Mouse (Mus musculus) cerebellum, adult 11 months (tissue): ENCODE data around the gene Pear1.

Experiments used
- DNase-seq: peaks from one replicate; pipeline ENCODE4 v3.0.0; 2022

Gene Pear1

GRCm38 (mm10) chr3:87809322-87809962 is 14.7 kb downstream of the Pear1 start:
- no peak for DNase-seq

DNA sequence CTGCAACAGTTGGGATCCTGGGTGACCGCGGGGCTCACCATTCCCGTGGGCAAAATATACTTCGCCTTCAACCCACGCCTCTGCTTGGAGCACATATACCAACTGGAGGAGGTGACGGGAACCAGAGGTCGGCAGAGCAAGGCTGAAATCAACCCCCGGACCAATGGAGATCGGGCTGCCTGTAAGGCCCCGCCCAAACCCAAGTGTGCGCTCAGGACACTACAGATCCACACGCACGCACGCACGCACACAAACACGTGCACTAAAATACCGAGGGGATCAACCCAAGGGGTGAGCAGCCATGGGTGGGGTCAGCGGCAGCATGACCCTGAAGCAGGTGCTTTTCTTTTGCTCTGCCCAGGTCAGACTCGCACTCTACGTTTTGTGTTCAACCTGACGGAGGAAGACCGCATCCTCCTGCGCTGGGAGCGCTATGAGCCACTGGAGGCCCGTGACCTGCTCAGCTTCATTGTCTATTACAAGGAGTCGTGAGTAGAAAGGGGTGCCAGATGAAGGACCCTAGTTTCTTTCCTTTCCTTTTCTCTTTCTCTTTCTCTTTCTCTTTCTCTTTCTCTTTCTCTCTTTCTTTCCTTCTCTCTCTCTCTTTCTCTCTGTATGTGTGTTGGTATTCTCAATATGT is 19.9 kb downstream of the Pear1 start:
- no peak for DNase-seq

DNA sequence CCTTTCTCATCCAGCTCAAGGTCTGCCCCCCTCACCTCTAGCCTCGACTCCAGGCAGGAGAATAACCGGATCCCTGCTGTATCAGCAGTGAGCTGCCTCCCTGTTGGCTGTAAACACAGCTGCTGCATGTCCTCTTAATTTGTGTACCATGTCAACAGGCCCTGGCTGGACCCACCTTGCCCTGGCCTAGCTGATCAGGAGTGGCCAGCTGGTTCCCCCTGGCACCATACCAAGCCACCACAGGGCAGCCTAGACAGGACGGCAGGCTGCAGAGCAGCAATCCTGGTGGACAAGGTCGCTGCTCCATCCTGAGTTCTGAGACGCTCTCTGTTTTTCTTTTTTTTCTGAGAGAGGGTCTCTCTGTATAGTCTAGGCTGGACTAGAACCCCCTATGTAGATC is 22.4 kb downstream of the Pear1 start:
- peak; percentile 21 for DNase-seq

GRCm38 (mm10) chr3:87796736-87797334 is 27.3 kb downstream of the Pear1 start, which contains the start of gene Insrr:
Insrr (plus strand) TSS chr3:87796951.
- DNase-seq = no peak

DNA sequence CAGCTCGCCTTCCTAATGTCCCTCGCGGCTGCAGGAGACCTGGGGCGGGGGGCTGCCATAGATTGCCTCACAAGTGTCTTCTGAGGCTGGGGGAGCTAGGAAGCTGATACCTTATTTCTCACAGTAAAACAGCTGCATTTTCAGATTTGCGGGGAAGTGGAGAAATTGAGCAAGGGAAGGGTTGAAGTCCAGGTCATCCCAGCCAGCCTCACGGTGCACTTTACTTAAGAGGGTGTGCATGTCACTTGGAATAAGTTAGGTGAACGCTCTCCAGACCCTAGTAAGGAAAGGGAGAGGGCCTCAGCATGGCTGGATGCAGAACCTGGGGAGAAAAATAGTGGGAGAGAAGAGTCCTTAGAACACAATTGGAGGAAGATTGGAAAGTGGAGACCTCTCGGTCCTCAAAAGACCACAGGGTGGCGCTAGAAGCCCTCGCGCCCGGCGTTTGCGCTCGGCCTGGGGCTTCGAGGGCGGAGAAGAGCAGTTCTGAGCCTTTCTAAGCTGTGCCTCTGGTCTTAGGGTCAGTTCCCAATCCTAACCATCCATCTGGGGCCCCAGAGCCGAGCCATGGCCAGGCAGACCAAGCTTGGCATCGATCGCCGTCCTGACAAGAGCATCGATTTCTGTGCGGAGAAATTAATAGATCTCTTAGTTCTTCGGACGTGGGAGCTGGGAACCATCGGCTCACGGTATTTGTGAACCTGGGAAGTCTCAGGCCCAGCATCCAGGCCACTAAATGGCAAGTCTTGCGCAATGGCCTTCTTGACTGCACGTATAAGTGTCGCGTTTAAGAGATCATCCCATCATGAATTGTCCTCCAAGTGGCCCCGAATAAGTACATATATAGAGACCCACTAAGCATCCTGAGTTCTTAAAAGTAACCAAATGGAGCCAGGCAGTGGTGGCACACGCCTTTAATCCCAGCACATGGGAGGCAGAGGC is 28.5 kb downstream of the Pear1 start:
- DNase-seq = peak; percentile 22

DNA sequence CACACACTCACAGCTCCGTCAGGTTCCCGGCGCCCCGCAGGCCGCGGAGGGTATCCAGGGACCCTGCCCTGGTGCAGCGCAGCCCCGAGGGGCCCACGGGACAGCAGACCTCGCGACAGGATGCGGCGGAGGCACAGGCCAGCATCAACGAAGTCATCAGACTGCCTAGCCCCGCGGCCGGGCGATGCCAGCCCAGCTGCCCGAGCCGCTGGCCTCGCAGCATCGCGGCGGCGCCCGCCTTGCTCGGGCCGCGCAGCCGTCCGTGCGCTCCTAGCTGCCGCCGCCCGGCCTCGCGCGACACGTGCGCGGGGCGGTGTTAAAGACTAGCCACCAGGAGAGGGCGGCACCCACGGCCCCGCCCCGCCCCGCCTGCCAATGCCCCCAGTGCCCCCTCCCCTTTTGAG is 29.2 kb downstream of the Pear1 start, which contains the start of gene Ntrk1:
Ntrk1 (minus strand) TSS at position 241 of the 404 bp plus-strand sequence.
- DNase-seq = no peak

GRCm38 (mm10) chr3:87789768-87790167 is 34.3 kb downstream of the Pear1 start:
- no peak for DNase-seq

DNA sequence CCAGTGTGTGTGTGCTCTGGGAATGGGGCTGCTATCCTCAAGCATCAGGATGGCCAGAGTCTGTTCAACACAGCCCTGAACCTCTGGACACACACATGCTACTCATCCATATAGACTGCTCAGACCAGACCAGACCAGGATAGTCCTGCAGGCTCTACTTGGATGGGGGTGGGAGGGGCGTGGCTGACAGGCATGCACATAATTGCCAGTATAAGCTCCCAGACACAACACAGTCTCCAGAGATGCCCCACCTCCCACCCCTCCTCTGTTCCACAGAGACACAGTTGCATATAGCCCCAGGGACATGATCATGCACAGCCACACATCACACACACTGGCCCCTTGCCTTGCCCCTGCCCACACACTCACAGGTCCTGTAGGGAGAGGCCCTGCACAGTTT is 34.9 kb downstream of the Pear1 start:
- DNase-seq = no peak

- no peak for DNase-seq
These were observed 38.4 kb downstream of the Pear1 start for GRCm38 (mm10) chr3:87785626-87786214.

DNA sequence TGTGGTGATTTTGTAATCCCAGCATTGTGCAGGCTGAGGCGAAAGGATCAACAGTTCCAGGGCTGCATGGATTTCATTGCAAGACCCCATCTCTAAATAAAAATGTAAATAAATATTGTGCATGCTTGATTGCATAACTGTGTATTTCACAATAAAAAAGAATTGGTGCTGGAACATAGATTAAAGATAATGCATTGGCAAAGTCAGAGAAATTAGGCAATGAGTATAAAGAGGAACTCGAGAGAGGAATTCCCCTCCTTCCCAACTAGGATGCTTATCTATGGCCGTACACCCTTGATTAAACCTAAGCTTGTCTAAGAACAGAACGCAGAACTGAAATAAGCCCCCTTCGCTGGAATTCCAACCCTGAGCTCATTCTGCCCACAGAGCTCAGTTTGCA is 39.0 kb downstream of the Pear1 start:
- no peak for DNase-seq

DNA sequence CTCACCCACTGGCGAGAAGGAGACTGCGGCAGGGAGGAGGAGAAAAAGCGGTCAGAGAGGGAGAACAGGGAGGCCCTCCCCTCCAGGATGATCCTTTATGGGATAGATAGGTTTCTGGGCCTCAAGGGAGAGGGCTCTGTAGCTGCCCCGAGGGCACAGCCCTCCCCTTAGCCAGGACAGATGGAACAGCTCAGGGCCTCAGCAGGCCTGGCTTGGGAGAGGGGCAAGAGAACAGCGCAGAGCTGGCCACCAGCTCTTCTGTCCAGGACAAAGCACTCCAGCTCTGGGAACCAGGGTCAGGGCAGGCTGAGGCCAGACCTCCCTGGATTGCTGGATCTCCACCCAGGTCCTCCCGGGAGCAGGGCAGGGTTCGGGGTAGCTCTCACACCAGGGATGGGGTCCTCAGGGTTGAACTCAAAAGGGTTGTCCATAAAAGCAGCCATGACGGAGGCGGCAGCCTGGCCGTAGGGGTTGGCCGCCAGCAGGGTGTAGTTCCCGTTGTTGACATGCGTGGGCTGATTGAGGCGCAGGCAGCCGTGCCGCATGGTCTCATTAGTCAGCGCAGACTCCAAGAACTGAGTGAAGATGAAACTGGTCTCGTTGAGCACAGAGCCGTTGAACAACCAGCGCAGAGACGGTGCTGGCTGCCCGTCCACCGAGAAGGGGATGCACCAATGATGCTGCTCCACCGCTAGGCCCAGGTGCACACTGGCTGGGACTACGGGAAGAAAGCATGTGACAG is 40.7 kb downstream of the Pear1 start:
- no peak for DNase-seq

DNA sequence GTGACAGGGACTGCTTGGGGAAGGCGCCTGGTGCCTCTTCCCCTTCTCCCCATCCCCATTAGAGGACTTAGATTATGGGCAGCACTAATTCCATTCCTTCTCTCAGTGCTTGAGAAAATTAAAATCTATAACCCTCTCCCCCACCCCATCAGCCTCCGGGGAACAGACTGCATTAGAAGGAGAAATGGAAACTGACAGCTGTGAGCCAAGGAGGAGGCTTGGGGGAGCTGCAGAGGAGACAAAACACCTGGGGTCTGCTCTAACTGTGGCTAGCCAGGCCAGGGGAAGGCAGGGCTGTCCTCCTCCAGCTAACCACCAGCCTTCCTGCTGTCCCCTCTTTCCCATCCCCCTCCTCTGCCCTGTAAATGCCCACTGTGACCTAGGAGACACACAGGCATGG is 45.0 kb downstream of the Pear1 start:
- no peak for DNase-seq

- DNase-seq = no peak
These were observed 45.8 kb downstream of the Pear1 start for GRCm38 (mm10) chr3:87778283-87778682.

GRCm38 (mm10) chr3:87771088-87771487 is 53.0 kb downstream of the Pear1 start:
- DNase-seq = no peak

GRCm38 (mm10) chr3:87770280-87770679 is 53.8 kb downstream of the Pear1 start:
- peak; percentile 21 for DNase-seq

DNA sequence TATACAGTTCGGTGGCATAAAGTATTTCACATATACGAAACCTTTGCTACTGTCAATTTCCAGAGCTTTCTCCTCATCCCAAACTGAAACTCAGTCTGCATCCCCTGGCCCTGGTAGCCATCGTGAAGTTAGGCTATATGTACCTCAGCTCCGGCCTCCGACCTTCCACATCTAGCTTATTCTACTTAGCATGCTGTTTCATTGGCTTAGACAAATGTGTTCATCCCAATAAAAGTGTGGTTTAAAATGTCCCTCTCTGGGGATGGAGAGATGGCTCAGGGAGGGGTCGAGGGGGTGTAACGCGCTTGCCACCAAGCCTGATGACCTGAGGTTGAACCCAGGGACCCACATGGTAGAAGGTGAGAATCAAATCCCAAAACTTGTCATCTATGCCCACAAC is 54.6 kb downstream of the Pear1 start:
- no peak for DNase-seq

DNA sequence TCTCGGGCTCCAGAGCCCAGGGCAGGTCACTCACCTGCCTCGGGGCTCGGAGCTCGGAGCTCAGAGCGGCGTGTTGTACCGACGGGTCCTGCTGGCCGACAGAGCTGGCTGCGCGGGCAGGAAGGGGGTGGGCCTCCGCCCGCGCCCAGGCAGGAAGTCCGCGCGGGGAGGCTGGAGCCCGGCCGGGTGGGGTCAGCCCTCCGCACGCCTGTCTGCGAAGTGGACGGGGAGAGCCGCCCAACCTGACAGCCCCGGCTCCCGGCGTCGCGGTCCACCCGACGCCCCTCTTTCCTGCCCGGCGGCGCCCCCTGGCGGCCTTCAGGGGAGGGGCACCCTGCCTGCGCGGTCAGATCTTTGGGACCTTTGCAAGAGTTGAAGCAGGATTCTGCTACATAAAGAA is 55.3 kb downstream of the Pear1 start:
- DNase-seq = no peak

- no peak for DNase-seq
These were observed 55.7 kb downstream of the Pear1 start for GRCm38 (mm10) chr3:87768431-87768830.

- DNase-seq = no peak
These were observed 56.3 kb downstream of the Pear1 start for GRCm38 (mm10) chr3:87767764-87768163.

DNA sequence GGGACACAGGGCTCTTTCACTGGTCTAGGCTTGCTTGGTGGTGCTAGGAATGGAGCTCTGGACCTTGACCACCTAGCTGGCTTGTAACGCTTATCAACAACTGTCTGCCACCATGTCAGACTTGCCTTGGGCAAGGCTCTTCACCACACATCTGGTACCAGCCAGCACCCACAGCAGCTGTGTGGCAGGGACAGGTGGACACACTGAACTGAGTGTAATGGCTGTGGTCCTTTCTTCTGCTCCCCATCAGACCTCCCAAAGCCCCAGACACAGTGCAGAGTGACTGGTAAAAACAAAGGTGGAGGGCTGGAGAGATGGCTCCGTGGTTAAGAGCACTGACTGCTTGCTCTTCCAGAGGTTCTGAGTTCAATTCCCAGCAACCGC is 57.8 kb downstream of the Pear1 start:
- DNase-seq = no peak

DNA sequence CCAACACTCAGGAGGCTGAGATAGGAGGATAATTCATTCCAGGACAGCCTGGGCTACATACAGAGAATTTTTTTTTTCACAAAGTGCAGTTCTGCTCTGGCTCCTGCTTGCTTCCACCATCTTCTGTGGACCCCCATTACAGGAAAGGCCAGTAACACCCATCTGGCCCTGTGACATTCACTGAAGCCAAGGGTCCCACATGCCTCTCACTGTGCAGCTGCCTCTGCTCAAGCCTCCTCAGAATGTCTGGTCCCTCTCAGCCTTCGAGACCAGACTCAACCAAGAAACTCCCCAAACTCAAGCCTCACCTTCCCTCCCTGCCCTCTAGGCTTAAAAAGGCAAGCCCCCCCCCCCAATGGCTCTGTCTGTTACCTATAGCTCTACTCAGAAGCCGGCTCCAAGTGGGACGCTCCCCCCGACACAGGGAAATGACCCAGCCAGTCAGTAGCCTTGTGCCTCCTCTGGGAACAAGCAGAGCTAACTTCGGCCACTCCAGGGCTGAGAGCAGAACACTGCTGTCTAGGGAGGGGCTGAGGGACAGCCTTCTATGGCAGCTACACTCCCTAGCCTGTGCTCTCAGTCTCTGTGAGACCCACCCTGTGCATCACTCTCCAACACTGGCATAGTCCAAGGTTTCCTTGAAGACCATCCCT is 58.3 kb downstream of the Pear1 start:
- DNase-seq = no peak

GRCm38 (mm10) chr3:87765091-87765490 is 59.0 kb downstream of the Pear1 start:
- DNase-seq = no peak
